13 mouse cellular contexts compared by ENCODE assay signal in the genomic region with DNA sequence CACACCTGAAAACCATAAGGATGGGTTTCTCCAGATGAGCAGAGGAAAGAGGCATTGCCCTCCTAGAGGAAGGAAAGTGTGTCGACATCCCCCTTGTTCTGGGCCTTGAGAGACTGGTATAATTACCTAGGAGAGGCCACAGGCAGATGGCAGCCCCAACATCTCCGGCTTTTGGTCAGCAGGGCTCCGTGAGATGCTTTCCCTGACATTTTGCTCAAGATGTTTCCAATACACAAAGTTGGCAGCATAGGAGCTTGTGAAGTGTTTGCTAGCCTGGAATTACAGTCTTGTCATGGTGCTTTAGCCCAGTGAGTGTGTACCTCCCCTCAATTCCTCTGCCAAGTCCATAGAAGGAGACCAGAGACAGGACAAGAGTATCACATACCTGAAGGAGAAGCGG.
"Had no signal": no experiment of that assay in that cellular context is flagged by ENCODE, and none has a peak within 500 bp of the region (broad histone marks: within the 10 kb centered on the region; RNA-seq: fewer than 3 reads in every experiment).

No protein-coding gene starts in this region.

- DNase-seq: kidney, adult 9 months; kidney, postnatal 14 days; kidney, postnatal 4 days; liver, postnatal 0 days; lung, embryonic 14.5 days; midbrain, embryonic 14.5 days; thymus, adult 2 months; thymus, postnatal 14 days; thymus, postnatal 4 days had no signal

- H3K9ac ChIP-seq: liver, embryonic 14.5 days; liver, postnatal 0 days; lung, embryonic 14.5 days had no signal

- H3K27ac ChIP-seq: liver, embryonic 14.5 days; macrophage; stomach, postnatal 0 days had no signal

- H3K4me2 ChIP-seq: lung, embryonic 14.5 days had no signal

- ATAC-seq: liver, postnatal 0 days; lung, postnatal 0 days had no signal
